Mouse (Mus musculus) central nervous system, embryonic 18 days (tissue): Measurements from ENCODE around the gene Rhox8. TPM values are rescaled to one million over a fixed set of nuclear protein-coding genes. Genes with fewer than 3 reads are reported as not detected.

Source experiments
- polyA plus RNA-seq: library from polyadenylated mRNA; depleted of rRNA; stranded (reverse); fragments of >200 nt; gene quantifications from 2 replicates; pipeline ENCODE4 v1.2.3, GENCODE M21; 2012; rRNA removed

Rhox8 gene
- not detected in 2 replicates for polyA plus RNA-seq

DNA sequence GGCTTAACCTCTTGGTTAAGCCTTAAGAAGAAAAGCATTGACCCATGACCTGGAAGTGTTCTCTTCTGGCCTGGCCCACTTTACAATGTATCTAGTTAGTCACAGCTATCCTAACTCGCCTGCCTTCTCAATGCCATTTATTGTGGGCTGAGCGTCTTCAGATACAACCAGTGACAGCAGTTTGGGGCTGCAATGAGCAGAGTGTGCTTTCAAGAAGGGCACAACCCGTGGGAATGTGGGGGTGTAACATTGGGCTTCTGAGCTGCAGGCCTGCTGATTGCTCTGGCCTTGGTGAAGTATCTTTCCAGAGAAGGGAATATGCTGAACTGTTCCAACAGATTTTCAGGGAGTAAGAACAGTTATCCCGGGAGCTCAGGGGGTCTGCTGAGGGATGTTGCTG, at the start of gene Rhox8:
Gene Rhox8, minus strand, starts transcription at position 101 of the 400 bp plus-strand sequence.

GRCm38 (mm10) chrX:37901670-37902069, 22.9 kb upstream of the Rhox8 start, which contains the start of gene Rhox9:
Gene Rhox9, minus strand, starts transcription at chrX:37901770.

GRCm38 (mm10) chrX:37897132-37897531, 18.4 kb upstream of the Rhox8 start, which contains the start of gene Rhox7b:
Gene Rhox7b, minus strand, starts transcription at chrX:37897232.

GRCm38 (mm10) chrX:37831386-37831785, 47.4 kb downstream of the Rhox8 start, which contains the start of gene Rhox7a:
Gene Rhox7a, plus strand, starts transcription at chrX:37831686.

DNA sequence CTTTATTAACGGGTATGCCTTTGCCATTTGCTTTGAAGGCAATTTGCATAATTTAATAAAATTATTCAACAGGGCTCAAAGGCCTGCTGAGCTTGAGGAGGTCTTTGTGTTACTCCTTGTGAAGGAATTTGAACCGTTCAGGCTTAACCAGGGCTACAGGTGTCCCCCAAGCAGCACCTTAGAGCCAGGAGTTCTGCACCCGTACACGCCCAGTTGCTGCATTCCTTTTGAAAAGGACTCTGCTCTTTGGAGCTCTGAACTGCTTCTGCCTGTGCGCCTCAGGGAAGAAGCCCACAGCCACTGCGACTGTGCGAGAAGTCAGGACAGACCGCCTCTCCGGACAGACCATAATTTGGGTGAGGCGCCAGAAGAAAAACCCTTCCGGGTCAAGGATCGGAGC, 52.1 kb downstream of the Rhox8 start, which contains the start of gene Rhox6:
Gene Rhox6, plus strand, starts transcription at position 301 of the 400 bp plus-strand sequence.

Other genes starting within 250 kb of the Rhox8 start
- not detected in 2 replicates for gene Rhox2g, start 235.5 kb downstream of the Rhox8 start, polyA plus RNA-seq
- gene Rhox4g, start 227.6 kb downstream of the Rhox8 start, polyA plus RNA-seq = not detected in 2 replicates
- gene Rhox3h, start 210.2 kb downstream of the Rhox8 start, polyA plus RNA-seq = not detected in 2 replicates
- gene Rhox2h, start 205.7 kb downstream of the Rhox8 start, polyA plus RNA-seq = not detected in 2 replicates
- gene Rhox5, start 74.1 kb downstream of the Rhox8 start, polyA plus RNA-seq = 0.44 and 3.0 TPM in 2 replicates
- gene Rhox6, start 52.0 kb downstream of the Rhox8 start, polyA plus RNA-seq = not detected in 2 replicates
- not detected in 2 replicates for gene Rhox7a, start 47.3 kb downstream of the Rhox8 start, polyA plus RNA-seq
- not detected in 2 replicates for gene Rhox7b, start 18.3 kb upstream of the Rhox8 start, polyA plus RNA-seq
- not detected in 2 replicates for gene Rhox9, start 22.8 kb upstream of the Rhox8 start, polyA plus RNA-seq
- not detected in 2 replicates for gene Btg1-ps1, start 139.9 kb upstream of the Rhox8 start, polyA plus RNA-seq
- gene Btg1-ps2, start 164.2 kb upstream of the Rhox8 start, polyA plus RNA-seq = not detected in 2 replicates
- not detected in 2 replicates for gene Rhox10, start 187.5 kb upstream of the Rhox8 start, polyA plus RNA-seq
- gene Rhox11, start 206.2 kb upstream of the Rhox8 start, polyA plus RNA-seq = not detected in 2 replicates
- not detected in 2 replicates for gene Rhox12, start 232.0 kb upstream of the Rhox8 start, polyA plus RNA-seq
- gene Rhox13, start 242.3 kb upstream of the Rhox8 start, polyA plus RNA-seq = not detected in 2 replicates